Mouse (Mus musculus): ENCODE data around the gene Mob3a.
"Not testable (repeated sequence)": the region's sequence is repeated elsewhere in the genome, so short reads cannot be mapped to it uniquely, and the experiment has no call there.

The Mob3a gene

GRCm38 (mm10) chr10:80661149-80661548 lies 40.6 kb downstream of the Mob3a start:
- DNase-seq = peak; percentile 91 to 92

GRCm38 (mm10) chr10:80659213-80659612 lies 42.6 kb downstream of the Mob3a start:
- DNase-seq = peak; percentile 81 to 82

GRCm38 (mm10) chr10:80658841-80659202 lies 43.0 kb downstream of the Mob3a start:
- DNase-seq = peak; percentile 55 to 56

- DNase-seq = no peak
These were observed 43.5 kb downstream of the Mob3a start for GRCm38 (mm10) chr10:80658194-80658840.

GRCm38 (mm10) chr10:80656863-80657623 lies 44.7 kb downstream of the Mob3a start, which contains the start of gene Btbd2:
Gene Btbd2 (minus strand): TSS chr10:80657071.
- no peak for DNase-seq

GRCm38 (mm10) chr10:80656130-80656862 lies 45.5 kb downstream of the Mob3a start:
- peak; percentile 97 to 98 for DNase-seq

- no peak for DNase-seq
These were observed 46.2 kb downstream of the Mob3a start for GRCm38 (mm10) chr10:80655406-80656129.

- DNase-seq = no peak
These were observed 46.9 kb downstream of the Mob3a start for GRCm38 (mm10) chr10:80654866-80655265.

- no peak for DNase-seq
These were observed 48.5 kb downstream of the Mob3a start for GRCm38 (mm10) chr10:80653156-80653720.

GRCm38 (mm10) chr10:80650392-80650791 lies 51.4 kb downstream of the Mob3a start:
- no peak for DNase-seq

- not testable (repeated sequence) for DNase-seq
These were observed 51.9 kb downstream of the Mob3a start for GRCm38 (mm10) chr10:80649910-80650309.

- no peak for DNase-seq
These were observed 54.8 kb downstream of the Mob3a start for GRCm38 (mm10) chr10:80646936-80647335.

GRCm38 (mm10) chr10:80635345-80635744 lies 66.4 kb downstream of the Mob3a start:
- no peak for DNase-seq
